Mouse (Mus musculus) layer of hippocampus, adult 18-20 months (tissue): ENCODE measurements at regions not wholly inside any gene's neighbourhood (a gene's known extent, or its start where the extent isn't known, plus 50 kb on each side); places are given as distances from the start of the nearest gene placed in this dataset.

Experiments used
- DNase-seq, 2 experiments: peaks; one replicate each; pipeline ENCODE4 v3.0.0; 2022; ENCODE audit warnings: low spot score in 2 of 2

GRCm38 (mm10) chr9:115361191-115361590 lies 51.0 kb upstream of the Stt3b start:
- no peak for DNase-seq

DNA sequence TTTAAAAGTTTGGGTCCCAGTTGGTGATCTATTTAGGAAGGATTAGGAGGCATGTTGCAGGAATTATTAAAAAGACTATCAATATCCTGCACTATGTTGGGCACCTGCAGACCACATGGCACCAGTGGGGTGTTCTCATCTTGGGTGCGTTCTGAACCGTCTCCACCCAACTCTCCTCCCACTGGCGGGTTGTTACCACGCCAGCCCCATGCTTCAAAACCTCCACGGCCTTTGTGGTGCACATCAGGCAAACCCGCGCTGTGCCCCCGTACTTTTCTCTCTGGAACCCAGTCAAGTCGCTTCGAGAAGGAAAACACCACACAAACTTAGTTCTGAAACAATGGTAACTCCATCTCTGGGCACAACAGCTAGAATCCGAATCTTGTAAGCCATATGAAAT lies 51.7 kb upstream of the Stt3b start:
- DNase-seq, result no peak

DNA sequence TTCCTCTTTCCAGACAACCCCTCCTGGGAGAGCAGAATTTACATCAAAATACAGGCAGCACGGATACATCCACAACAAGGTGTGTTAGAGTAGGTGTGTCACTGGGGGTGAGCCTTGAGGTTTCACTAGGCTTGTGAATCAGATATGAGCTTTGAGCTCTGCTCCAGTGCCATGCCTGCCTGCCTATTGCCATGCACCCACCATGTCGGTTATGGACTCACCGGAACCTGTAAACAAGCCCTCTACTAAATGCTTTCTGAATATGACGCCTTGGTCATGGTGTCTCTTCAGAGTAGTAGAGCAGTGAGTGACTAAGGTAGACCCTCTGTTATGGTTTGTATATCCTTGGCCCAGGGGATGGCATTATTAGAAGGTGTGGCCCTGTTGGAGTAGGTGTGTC lies 52.3 kb upstream of the Stt3b start:
- DNase-seq, result no peak

GRCm38 (mm10) chr9:115364919-115365861 lies 55.0 kb upstream of the Stt3b start:
- no peak for DNase-seq

DNA sequence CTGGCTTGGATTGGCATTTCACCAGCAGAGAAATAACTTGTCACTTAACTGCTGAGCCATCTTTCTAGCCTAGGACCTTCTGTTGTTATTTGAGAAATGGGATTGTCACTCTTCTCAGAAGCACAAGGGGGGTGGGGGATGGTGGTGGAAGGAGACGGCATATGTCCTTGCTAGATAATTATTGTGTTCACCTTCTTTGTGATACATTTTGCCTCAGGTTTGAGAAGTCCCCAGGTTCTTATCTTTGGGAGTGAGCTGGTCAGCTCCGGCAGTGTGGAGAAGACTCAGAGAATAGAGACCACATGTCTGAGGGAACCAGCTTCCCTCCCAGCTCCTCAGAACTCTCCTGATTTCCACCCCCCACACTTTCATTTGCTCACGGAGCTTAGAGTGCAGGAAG lies 57.6 kb upstream of the Stt3b start:
- no peak for DNase-seq

GRCm38 (mm10) chr9:115380276-115380675 lies 70.1 kb upstream of the Stt3b start:
- no peak for DNase-seq

- no peak for DNase-seq
These were observed 72.7 kb upstream of the Stt3b start for GRCm38 (mm10) chr9:115382824-115383475.

- DNase-seq, result no peak
These were observed 73.7 kb upstream of the Stt3b start for GRCm38 (mm10) chr9:115383935-115384334.

DNA sequence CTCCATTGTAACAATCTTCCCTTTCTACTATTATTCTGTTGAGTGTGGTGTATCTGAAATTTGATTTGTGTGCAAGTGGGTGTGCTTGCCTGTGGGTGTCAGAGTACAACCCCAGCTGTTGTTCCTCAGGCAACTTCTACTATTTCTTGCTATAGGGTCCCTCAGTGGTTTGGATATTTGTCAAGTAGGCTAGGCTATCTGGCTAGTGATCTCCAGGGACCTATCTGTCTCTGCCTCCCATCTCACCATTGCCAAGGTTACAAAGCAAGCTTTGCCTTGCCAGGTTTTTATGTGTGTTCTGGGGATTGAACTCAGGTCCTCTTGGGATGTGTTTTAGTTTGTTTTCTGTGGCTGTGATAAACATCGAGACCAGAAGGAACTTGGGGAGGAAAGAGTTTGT lies 74.1 kb upstream of the Stt3b start:
- DNase-seq, result no peak

DNA sequence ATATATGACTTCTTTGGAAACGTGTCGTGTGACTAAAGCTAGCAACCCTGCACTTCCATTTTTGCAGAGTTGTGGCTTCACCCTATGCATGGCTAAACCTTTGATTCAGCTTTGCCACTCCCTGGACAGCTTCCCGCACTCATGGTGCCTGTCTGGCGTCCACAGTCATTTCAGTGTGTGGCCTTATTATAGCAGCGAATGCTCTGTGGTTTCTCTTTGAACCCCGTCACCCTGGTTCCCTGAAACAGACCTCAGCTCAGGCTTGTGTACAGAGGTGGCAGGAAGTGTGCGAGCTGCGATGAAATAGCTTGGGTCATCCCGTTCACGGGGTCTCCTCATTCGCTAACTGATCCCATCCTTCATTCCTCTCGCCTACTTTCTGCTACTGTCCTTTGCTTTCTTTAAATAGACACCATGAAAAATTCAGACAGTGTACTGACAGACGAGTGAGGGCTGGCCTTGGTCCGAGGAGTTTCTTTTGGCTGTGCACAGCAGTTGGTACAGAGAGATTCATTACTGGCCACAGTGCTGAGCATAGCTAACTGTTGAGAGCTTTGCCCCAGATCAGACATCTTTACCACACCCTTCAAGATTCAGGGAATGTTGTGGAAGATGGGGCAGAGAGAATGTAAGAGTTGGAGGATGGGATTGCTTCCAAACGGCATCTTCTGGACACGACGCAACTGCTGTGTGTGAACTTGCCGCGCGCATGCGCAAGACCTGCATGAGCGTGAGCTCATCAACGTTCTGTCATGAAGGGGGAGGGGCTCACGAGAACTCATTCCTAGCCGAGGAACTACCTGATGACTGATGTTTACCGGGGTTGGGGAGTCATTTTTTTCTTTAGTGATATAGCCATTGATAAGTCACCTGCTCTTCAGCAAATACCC lies 77.5 kb upstream of the Stt3b start:
- DNase-seq, result no peak

GRCm38 (mm10) chr9:115388361-115388759 lies 78.1 kb upstream of the Stt3b start:
- no peak for DNase-seq

DNA sequence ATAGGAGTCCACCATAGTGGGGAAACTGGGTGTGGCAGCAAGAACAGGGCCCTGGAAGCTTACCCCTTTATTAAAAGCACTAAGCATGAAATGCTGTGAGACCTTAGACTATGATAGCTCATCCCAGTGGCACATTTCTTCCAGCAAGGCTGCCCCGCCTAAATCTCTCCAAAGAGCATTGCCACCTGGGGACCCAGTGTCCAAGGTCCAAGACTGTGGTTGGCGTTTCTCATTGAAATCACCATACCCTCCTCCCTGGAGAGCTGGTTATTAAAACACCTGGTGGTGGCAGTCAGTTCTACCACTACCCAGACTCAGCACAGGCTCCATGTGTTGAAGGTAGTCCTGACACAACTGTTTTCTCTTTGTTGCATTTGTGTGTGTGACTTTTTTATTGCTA lies 78.9 kb upstream of the Stt3b start:
- no peak for DNase-seq

- DNase-seq, result peak in 1 of 2 experiments; percentile 59
These were observed 80.7 kb upstream of the Stt3b start for GRCm38 (mm10) chr9:115390880-115391281.

- DNase-seq, result no peak
These were observed 85.3 kb upstream of the Stt3b start for GRCm38 (mm10) chr9:115395511-115395910.

GRCm38 (mm10) chr9:115400461-115400860 lies 90.2 kb upstream of the Stt3b start:
- DNase-seq, result no peak

- no peak for DNase-seq
These were observed 91.4 kb upstream of the Stt3b start for GRCm38 (mm10) chr9:115401405-115402151.

GRCm38 (mm10) chr9:115402661-115403060 lies 92.4 kb upstream of the Stt3b start:
- DNase-seq, result peak in 1 of 2 experiments; percentile 63

- no peak for DNase-seq
These were observed 93.2 kb upstream of the Stt3b start for GRCm38 (mm10) chr9:115403354-115403968.

GRCm38 (mm10) chr9:115407901-115408470 lies 97.8 kb upstream of the Stt3b start:
- DNase-seq, result no peak

DNA sequence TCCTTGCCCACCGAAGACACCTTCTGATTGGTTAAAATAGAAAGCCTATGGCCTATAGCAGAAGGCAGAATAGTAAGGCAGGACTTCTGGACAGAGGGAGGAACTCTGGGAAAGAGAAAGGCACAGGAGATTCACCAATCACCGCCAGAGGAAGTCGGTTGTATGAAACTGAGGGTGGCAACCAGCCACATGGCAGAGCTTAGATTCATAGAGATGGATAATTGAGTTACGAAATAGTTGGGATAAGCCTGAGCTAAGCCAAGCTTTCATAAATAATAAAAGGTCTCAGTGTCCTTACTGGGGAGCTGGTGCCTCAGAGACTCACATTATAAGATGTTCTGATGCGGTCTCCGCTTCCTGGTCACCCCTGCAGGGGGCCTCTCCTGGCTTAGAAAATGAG lies 98.7 kb upstream of the Stt3b start:
- peak in 1 of 2 experiments; percentile 41 for DNase-seq
